Mouse (Mus musculus) cerebral cortex, adult 2 months (tissue): Measurements from ENCODE around the gene Znhit3.

Experiments used
- WGBS: fragments of 180-500 bp; shearing (Covaris S2); methylation state at CpG from one replicate; pipeline ENCODE4 v1.1.7; 2018; 5-methylcytosine and 5-hydroxymethylcytosine counted together

The Znhit3 gene

GRCm38 (mm10) chr11:84916053-84916702 is at the start of gene Znhit3:
TSS of gene Znhit3 (minus strand) at chr11:84916366.
- WGBS = 2% methylated on average over 34 of the region's 34 CpGs

- 89% methylated on average over 3 of the region's 3 CpGs for WGBS
Measured at GRCm38 (mm10) chr11:84963556-84963955, 47.4 kb upstream of the Znhit3 start.

GRCm38 (mm10) chr11:84962536-84962935 is 46.4 kb upstream of the Znhit3 start:
- WGBS = 77% methylated on average over 4 of the region's 4 CpGs

GRCm38 (mm10) chr11:84961571-84961970 is 45.4 kb upstream of the Znhit3 start:
- 86% methylated on average over 4 of the region's 4 CpGs for WGBS

GRCm38 (mm10) chr11:84960780-84961179 is 44.6 kb upstream of the Znhit3 start:
- 54% methylated on average over 6 of the region's 6 CpGs for WGBS

- 53% methylated on average over 3 of the region's 3 CpGs for WGBS
Measured at GRCm38 (mm10) chr11:84960291-84960690, 44.1 kb upstream of the Znhit3 start.

GRCm38 (mm10) chr11:84959701-84960181 is 43.6 kb upstream of the Znhit3 start:
- 24% methylated on average over 9 of the region's 9 CpGs for WGBS

GRCm38 (mm10) chr11:84959181-84959580 is 43.0 kb upstream of the Znhit3 start:
- WGBS = 39% methylated on average over 5 of the region's 5 CpGs

- WGBS = 7% methylated on average over 11 of the region's 11 CpGs
Measured at GRCm38 (mm10) chr11:84958271-84958630, 42.1 kb upstream of the Znhit3 start.

- 1% methylated on average over 49 of the region's 49 CpGs for WGBS
Measured at GRCm38 (mm10) chr11:84957591-84958270, 41.6 kb upstream of the Znhit3 start, which contains the start of gene Car4. TSS of gene Car4 (plus strand) at chr11:84957786.

- WGBS = 6% methylated on average over 15 of the region's 15 CpGs
Measured at GRCm38 (mm10) chr11:84957171-84957570, 41.0 kb upstream of the Znhit3 start.

- 64% methylated on average over 5 of the region's 5 CpGs for WGBS
Measured at GRCm38 (mm10) chr11:84956400-84956799, 40.2 kb upstream of the Znhit3 start.

GRCm38 (mm10) chr11:84952611-84953010 is 36.4 kb upstream of the Znhit3 start:
- 70% methylated on average over 2 of the region's 2 CpGs for WGBS

GRCm38 (mm10) chr11:84948526-84948925 is 32.4 kb upstream of the Znhit3 start:
- 51% methylated on average over 3 of the region's 3 CpGs for WGBS

- 39% methylated on average over 3 of the region's 3 CpGs for WGBS
Measured at GRCm38 (mm10) chr11:84948114-84948513, 31.9 kb upstream of the Znhit3 start.

GRCm38 (mm10) chr11:84947206-84947605 is 31.0 kb upstream of the Znhit3 start:
- 45% methylated on average over 6 of the region's 6 CpGs for WGBS

- WGBS = 80% methylated on average over 3 of the region's 3 CpGs
Measured at GRCm38 (mm10) chr11:84945841-84946240, 29.7 kb upstream of the Znhit3 start.

- WGBS = 48% methylated on average over 12 of the region's 12 CpGs
Measured at GRCm38 (mm10) chr11:84944639-84945435, 28.7 kb upstream of the Znhit3 start.

- WGBS = 35% methylated on average over 15 of the region's 15 CpGs
Measured at GRCm38 (mm10) chr11:84943948-84944347, 27.8 kb upstream of the Znhit3 start.

GRCm38 (mm10) chr11:84940140-84940539 is 24.0 kb upstream of the Znhit3 start:
- WGBS = 35% methylated on average over 10 of the region's 10 CpGs

- 23% methylated on average over 8 of the region's 8 CpGs for WGBS
Measured at GRCm38 (mm10) chr11:84939508-84940053, 23.4 kb upstream of the Znhit3 start.

GRCm38 (mm10) chr11:84932261-84932660 is 16.1 kb upstream of the Znhit3 start:
- 23% methylated on average over 6 of the region's 6 CpGs for WGBS
